In genomic region chr10:84576395-84577070, GRCm38 (mm10) we compare ENCODE assay signal across 8 mouse cellular contexts. TPM values are rescaled to one million over a fixed set of nuclear protein-coding genes. Genes with fewer than 3 reads are reported as not detected.
DNase-seq lines count a peak whose midpoint lies in the region; ATAC-seq lines count a peak whose summit lies in the region.

TSS of gene Tcp11l2 (plus strand) at chr10:84576626.

- no peaks in the 10 kb centered on the region for H3K36me3 ChIP-seq in hindbrain, embryonic 15.5 days

- peak within 1 kb of the TSS; percentile 83 for H3K4me2 ChIP-seq in hindbrain, embryonic 15.5 days

- peak; percentile 99 for ATAC-seq in hindbrain, embryonic 15.5 days (ENCODE audit: low FRiP score, low read depth)

- WGBS in hindbrain, embryonic 15.5 days, result under 1% methylated on average over 46 of the region's 46 CpGs

- peak within 1 kb of the TSS; percentile 98 for H3K4me3 ChIP-seq in hindbrain, embryonic 15.5 days

- peak within 1 kb of the TSS; percentile 69 for H3K9ac ChIP-seq in hindbrain, embryonic 15.5 days

- H3K27me3 ChIP-seq in hindbrain, embryonic 15.5 days, result 0 out of 2 replicates have a peak, but pooled peaks cover 3% of the 10 kb centered on the region

- DNase-seq in T-cell, adult 2 months (ENCODE audit: low spot score), result peak; percentile 92
- DNase-seq in cerebellum, postnatal 36 days, result peak; percentile 94 to 95
- DNase-seq in frontal cortex, postnatal 36 days (ENCODE audit: low spot score in 2 of 2), result peak; percentile 91 to 94
- peak; percentile 94 for DNase-seq in left cerebral cortex, adult 11 months (ENCODE audit: low spot score)
- peak; percentile 96 for DNase-seq in lung, postnatal 4 days
- DNase-seq in retina, postnatal 7 days (ENCODE audit: low read depth, low spot score), result peak; percentile 92
- DNase-seq in urinary bladder, adult 2 months (ENCODE audit: low spot score), result peak; percentile 80

- H3K9me3 ChIP-seq in hindbrain, embryonic 15.5 days, result no peaks in the 10 kb centered on the region

- H3K27ac ChIP-seq in hindbrain, embryonic 15.5 days (replicated peaks), result peak within 1 kb of the TSS; percentile 80

- H3K4me1 ChIP-seq in hindbrain, embryonic 15.5 days (replicated peaks), result peaks cover 9% of the 10 kb centered on the region

RNA-seq across cellular contexts. Expression of gene Tcp11l2, which starts in this region (rescaled TPM):
- 21.7 and 23.8 TPM in 2 replicates for polyA plus RNA-seq in hindbrain, embryonic 15.5 days (2015; fragmentation: Nextera tagmentation; extraction: Ambion mirVana)
- 28.7 and 30.1 TPM in 2 replicates for polyA plus RNA-seq in urinary bladder, adult 2 months (2012; rRNA removed)

Comparison
In these comparisons a context has a peak if more than half of its experiments do, and no peak if none do; other contexts are left out.
1. Peak in every context shown above with its lines: DNase-seq, ATAC-seq, H3K4me3 ChIP-seq and H3K27ac ChIP-seq.